Mouse (Mus musculus) lung, embryonic 14.5 days (tissue): ENCODE data around the gene Zfand4. TPM values are rescaled to one million over a fixed set of nuclear protein-coding genes. Genes with fewer than 3 reads are reported as not detected.

ENCODE experiments used
- ATAC-seq: fragments of 200-750 bp; cut with Nextera tagmentation; 2 replicates; pipeline ENCODE4 v1.8.0; 2017; ENCODE audit warnings: mild to moderate bottlenecking, moderate TSS enrichment, moderate library complexity; ENCODE audit not compliant: insufficient read depth
- DNase-seq: peaks from one replicate; pipeline ENCODE4 v3.0.0-alpha.2; 2015
- H3K27ac ChIP-seq: fragments of 300-500 bp; sonication (generic); 2 replicates; pipeline ENCODE4 v1.5.1; 2014; ENCODE audit warnings: low read depth, mild to moderate bottlenecking, moderate library complexity
- H3K27me3 ChIP-seq: fragments of 300-500 bp; sonication (generic); 2 replicates; pipeline ENCODE4 v1.6.1; 2014; ENCODE audit warnings: low read length, control low read depth; ENCODE audit not compliant: insufficient read depth
- H3K36me3 ChIP-seq: fragments of 300-500 bp; sonication (generic); 2 replicates; pipeline ENCODE4 v1.6.1; 2014; ENCODE audit warnings: control low read depth; ENCODE audit not compliant: insufficient read depth
- H3K4me1 ChIP-seq: fragments of 300-500 bp; sonication (generic); 2 replicates; pipeline ENCODE4 v1.6.1; 2014; ENCODE audit warnings: antibody characterized with exemption, control low read depth; ENCODE audit not compliant: insufficient read depth
- H3K4me2 ChIP-seq: fragments of 300-500 bp; sonication (generic); 2 replicates; pipeline ENCODE4 v1.6.1; 2014; ENCODE audit warnings: mild to moderate bottlenecking
- H3K4me3 ChIP-seq: fragments of 300-500 bp; sonication (generic); 2 replicates; pipeline ENCODE4 v1.5.1; 2014; ENCODE audit warnings: low read depth, low read length
- H3K9ac ChIP-seq: fragments of 300-500 bp; sonication (generic); 2 replicates; pipeline ENCODE4 v1.6.1; 2014
- H3K9me3 ChIP-seq: fragments of 300-500 bp; sonication (generic); 2 replicates; pipeline ENCODE4 v1.6.1; 2016; ENCODE audit warnings: low read depth, low read length, control low read depth
- CTCF ChIP-seq: IDR thresholded peaks from 2 replicates; pipeline ENCODE4 v1.5.1; 2016; ENCODE audit warnings: antibody characterized with exemption, low read depth
- WGBS: fragments of 180-500 bp; shearing (Covaris S2); extraction: QIAGEN DNeasy Blood & Tissue Kit; methylation state at CpG from one replicate; pipeline ENCODE4 v1.1.7; 2014; 5-methylcytosine and 5-hydroxymethylcytosine counted together
- polyA plus RNA-seq: library from polyadenylated mRNA; unstranded; fragments of >200 nt; fragmentation: Nextera tagmentation; extraction: Ambion mirVana; gene quantifications from 2 replicates; pipeline ENCODE4 v1.2.1, GENCODE M21; 2014

The Zfand4 gene
- polyA plus RNA-seq, 1 experiment from 2014 or later = 6.9 TPM

DNA sequence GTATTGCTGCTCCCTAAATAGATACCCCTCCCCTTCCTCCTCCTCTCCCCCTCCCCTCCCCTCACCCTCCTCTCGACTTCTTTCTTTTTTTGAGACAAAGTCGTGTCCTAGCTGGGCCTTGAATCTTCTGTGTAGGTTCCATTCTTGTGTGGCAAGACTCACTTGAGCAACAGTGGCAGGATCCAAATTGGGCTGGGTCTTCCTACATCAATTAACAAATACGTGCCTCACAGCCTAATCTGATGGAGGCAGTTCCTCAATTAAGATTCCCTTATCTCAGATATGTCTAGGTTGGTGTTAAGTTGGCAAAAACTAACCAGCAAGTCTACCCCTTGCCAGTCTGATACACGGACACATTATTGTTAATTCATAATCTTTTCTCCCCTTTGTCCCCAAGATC lies 11.7 kb downstream of the Zfand4 start:
- TF ChIP-seq CTCF = no peak
- no peak overlapping the region for H3K4me2 ChIP-seq
- no peaks in the 10 kb centered on the region for H3K27me3 ChIP-seq
- H3K4me3 ChIP-seq = no peak overlapping the region
- no peaks in the 10 kb centered on the region for H3K9me3 ChIP-seq
- DNase-seq (no peak), ATAC-seq (no peak)
- H3K4me1 ChIP-seq = no peaks in the 10 kb centered on the region
- H3K27ac ChIP-seq = no peak overlapping the region
- 0 out of 2 replicates have a peak, but pooled peaks cover 4% of the 10 kb centered on the region for H3K36me3 ChIP-seq
- no peak overlapping the region for H3K9ac ChIP-seq
- WGBS = 69% methylated on average over 4 of the region's 4 CpGs

DNA sequence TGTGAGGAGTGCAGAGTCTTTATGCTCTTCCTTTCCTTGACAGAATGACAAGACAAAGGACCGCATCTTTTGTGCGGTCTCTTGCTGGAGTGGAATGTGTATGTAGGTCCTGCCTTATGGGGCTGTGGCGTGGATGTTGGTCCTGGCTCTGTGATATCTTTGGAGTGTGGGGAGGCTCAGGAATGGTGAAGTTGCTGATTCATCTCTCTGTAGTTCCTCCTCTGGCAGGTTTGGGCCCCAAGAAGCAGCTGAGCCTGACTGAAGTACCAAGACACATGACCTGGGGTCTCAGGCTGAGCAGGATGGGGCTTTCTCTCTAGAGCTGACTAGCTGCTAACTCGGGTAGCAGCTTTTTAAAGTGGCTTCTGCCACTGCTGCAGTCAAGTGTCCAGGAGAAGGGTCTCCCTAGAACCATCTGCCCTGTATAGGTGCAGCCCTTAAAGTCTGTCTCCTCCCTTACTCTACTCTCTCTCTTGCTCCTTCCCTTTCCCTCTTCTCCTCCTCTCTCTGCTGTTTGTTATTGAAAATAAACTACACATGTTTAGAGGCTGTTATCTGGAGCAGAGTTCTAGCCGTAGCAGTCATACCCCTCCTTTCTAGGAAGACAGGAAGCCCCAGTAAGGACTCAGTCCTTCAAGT lies 14.8 kb downstream of the Zfand4 start:
- Histone ChIP-seq H3K4me3 (no peak overlapping the region), H3K9me3 (no peaks in the 10 kb centered on the region), H3K27ac (no peak overlapping the region), H3K4me1 (no peaks in the 10 kb centered on the region), H3K4me2 (no peak overlapping the region), H3K27me3 (no peaks in the 10 kb centered on the region), H3K36me3 (0 out of 2 replicates have a peak, but pooled peaks cover 4% of the 10 kb centered on the region), H3K9ac (no peak overlapping the region)
- ATAC-seq (no peak), DNase-seq (no peak)
- TF ChIP-seq CTCF = no peak
- WGBS = 63% methylated on average over 5 of the region's 5 CpGs

DNA sequence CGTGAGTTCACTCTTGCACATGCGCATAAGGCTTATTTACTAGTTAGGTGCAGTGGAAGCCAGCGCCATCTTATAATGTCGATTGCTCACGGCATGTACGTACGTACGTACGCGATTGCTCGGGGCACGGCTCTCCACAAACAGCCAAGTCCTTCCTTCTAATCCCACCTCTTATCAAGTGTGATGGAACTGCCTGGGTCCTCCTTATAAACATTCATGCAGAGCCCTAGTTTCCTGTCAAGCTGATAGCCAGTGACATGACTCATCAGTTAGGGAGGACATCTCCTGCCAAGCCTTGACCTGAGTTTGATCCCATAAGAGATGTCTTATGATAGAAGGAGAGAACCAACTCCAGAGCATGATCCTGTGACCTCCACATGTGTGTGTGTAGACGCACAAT lies 17.0 kb downstream of the Zfand4 start:
- Histone ChIP-seq H3K9me3 (no peaks in the 10 kb centered on the region), H3K27me3 (no peaks in the 10 kb centered on the region), H3K27ac (no peak overlapping the region), H3K4me3 (no peak overlapping the region), H3K4me1 (no peaks in the 10 kb centered on the region), H3K4me2 (no peak overlapping the region), H3K9ac (no peak overlapping the region), H3K36me3 (no peaks in the 10 kb centered on the region)
- 84% methylated on average over 13 of the region's 13 CpGs for WGBS
- no peak for DNase-seq
- no peak for ATAC-seq
- no peak for TF ChIP-seq CTCF

DNA sequence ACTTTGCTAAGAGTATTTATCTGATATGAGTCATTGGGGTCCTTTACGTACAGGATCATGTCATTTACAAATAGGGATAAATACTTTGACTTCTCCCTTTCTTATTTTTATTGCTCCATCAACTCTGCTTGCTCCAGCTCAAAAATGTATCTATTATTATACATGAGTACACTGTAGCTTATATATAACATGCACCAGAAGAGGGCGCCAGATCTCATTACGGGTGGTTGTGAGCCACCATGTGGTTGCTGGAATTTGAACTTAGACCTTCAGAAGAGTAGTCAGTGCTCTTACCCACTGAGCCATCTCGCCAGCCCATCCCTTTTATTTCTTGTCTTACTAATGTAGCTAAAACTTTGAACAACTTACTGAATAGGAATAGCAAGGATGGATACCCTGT lies 18.5 kb downstream of the Zfand4 start:
- Histone ChIP-seq H3K27me3 (no peaks in the 10 kb centered on the region), H3K4me2 (no peak overlapping the region), H3K4me3 (no peak overlapping the region), H3K4me1 (no peaks in the 10 kb centered on the region), H3K36me3 (no peaks in the 10 kb centered on the region), H3K9ac (no peak overlapping the region), H3K27ac (no peak overlapping the region), H3K9me3 (no peaks in the 10 kb centered on the region)
- ATAC-seq (no peak), DNase-seq (peak; percentile 44)
- WGBS = 54% methylated on average over 4 of the region's 4 CpGs
- TF ChIP-seq CTCF = 0 out of 2 replicates have a peak, but pooled peaks have one; percentile 13

DNA sequence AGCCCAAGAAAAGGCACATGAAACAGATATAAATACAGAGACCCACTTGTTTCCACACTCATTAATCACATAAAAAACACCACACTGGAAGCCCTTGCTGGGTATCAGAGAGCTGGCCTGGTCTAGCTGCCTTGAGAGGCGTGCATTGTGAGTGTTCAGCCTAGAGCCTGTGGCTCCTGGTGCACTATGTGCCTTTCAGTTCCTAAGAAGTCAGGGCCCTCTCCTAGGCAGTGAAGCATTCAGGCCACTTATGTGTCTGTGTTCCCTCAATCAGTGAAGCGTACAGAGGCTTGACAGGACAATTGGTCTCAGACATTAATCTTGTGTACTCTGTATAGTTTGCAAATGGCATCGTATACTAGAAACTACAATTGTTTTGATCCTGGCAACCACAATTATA lies 19.3 kb downstream of the Zfand4 start:
- no peak overlapping the region for H3K4me2 ChIP-seq

DNA sequence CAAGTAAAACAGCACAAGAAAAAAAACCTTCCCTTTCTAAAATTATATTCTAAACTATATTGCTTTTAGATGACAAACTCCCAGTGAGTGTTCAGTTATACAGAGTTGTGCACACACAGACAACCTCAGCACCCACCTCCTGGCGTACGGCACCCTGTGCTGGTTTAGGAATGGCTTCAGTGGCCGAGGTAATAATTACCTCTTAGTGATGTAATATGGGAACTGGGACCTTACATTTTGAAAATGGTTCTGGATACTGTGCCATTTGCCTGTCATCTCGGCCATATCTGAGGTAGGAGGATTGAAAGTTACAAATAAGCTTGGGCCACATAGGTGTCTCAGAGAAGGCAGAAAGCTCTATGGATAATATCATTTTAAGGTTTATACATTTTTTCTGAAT lies 22.3 kb downstream of the Zfand4 start:
- no peaks in the 10 kb centered on the region for H3K36me3 ChIP-seq
- no peaks in the 10 kb centered on the region for H3K9me3 ChIP-seq
- no peaks in the 10 kb centered on the region for H3K27me3 ChIP-seq
- H3K9ac ChIP-seq = no peak overlapping the region
- no peak for ATAC-seq
- TF ChIP-seq CTCF = no peak
- no peak overlapping the region for H3K27ac ChIP-seq
- H3K4me3 ChIP-seq = no peak overlapping the region
- 84% methylated on average over 4 of the region's 4 CpGs for WGBS
- no peak for DNase-seq
- no peak overlapping the region for H3K4me2 ChIP-seq
- H3K4me1 ChIP-seq = no peaks in the 10 kb centered on the region

More for the DNA sequence above, 19.3 kb downstream of the Zfand4 start:
- H3K9ac ChIP-seq = no peak overlapping the region
- H3K27me3 ChIP-seq = no peaks in the 10 kb centered on the region
- H3K4me1 ChIP-seq = no peaks in the 10 kb centered on the region
- H3K36me3 ChIP-seq = no peaks in the 10 kb centered on the region
- no peak for ATAC-seq
- no peaks in the 10 kb centered on the region for H3K9me3 ChIP-seq
- H3K4me3 ChIP-seq = no peak overlapping the region
- DNase-seq = no peak
- 79% methylated on average over 3 of the region's 3 CpGs for WGBS
- no peak overlapping the region for H3K27ac ChIP-seq
- no peak for TF ChIP-seq CTCF

DNA sequence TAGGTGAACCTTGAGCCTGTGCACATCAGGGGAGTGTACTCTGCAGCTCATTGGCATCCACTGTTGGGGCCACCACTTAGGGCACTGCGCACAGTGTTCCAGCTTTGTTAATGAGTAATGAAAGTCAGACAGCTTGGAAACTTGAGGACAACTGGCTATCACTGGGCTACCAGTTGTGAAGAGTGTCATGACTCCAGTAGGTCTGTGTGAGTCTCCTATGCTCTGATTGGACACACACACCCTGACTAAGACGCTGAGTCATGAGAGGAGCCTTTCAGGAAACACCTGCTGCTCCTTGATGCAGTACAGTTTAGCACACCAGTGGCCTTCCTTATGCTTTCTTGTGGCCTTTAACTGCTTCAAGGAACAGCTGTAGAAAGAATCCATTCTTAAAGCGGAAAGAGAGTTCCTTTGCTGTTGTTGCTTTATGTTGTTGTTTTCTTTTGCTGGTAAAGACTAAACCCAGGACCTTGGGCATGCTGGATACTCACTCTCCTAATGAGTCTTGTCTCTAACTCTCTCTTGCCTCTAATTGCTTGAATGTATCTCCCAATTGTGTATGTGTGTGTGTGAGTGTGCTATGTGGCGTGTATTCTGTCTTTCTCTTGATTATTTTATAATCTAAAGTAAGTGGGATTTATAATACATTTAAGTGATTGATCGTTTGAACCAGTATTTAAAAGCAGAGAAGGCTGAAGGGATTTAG lies 23.0 kb downstream of the Zfand4 start:
- H3K9me3 ChIP-seq = no peaks in the 10 kb centered on the region
- H3K27ac ChIP-seq = no peak overlapping the region
- no peak overlapping the region for H3K4me2 ChIP-seq
- DNase-seq (peak; percentile 15), ATAC-seq (peak; percentile 71)
- no peak overlapping the region for H3K9ac ChIP-seq
- no peaks in the 10 kb centered on the region for H3K27me3 ChIP-seq
- no peaks in the 10 kb centered on the region for H3K4me1 ChIP-seq
- H3K4me3 ChIP-seq = no peak overlapping the region
- 69% methylated on average over 5 of the region's 5 CpGs for WGBS
- TF ChIP-seq CTCF = no peak
- no peaks in the 10 kb centered on the region for H3K36me3 ChIP-seq
